Mouse (Mus musculus) forebrain, embryonic 14.5 days (tissue): ENCODE results near the gene Elp4. TPM values are rescaled to one million over a fixed set of nuclear protein-coding genes. Genes with fewer than 3 reads are reported as not detected.

ENCODE experiments used
- ATAC-seq: fragments of 200-750 bp; cut with Nextera tagmentation; 2 replicates; pipeline ENCODE4 v1.8.0; 2017; ENCODE audit warnings: mild to moderate bottlenecking, moderate library complexity
- DNase-seq: peaks from one replicate; pipeline ENCODE4 v3.0.0-alpha.2; 2015; ENCODE audit warnings: low spot score
- H3K27ac ChIP-seq: fragments of 300-500 bp; sonication (generic); 2 replicates; pipeline ENCODE4 v1.5.1; 2014; ENCODE audit warnings: low read depth, mild to moderate bottlenecking, control low read depth, low read length, moderate library complexity
- H3K27me3 ChIP-seq: fragments of 300-500 bp; sonication (generic); replicated peaks from 2 replicates; pipeline ENCODE4 v1.6.1; 2014; ENCODE audit warnings: low read length, control low read depth, mixed read lengths; ENCODE audit not compliant: control insufficient read depth, insufficient read depth
- H3K36me3 ChIP-seq: fragments of 300-500 bp; sonication (generic); 2 replicates; pipeline ENCODE4 v1.6.1; 2014; ENCODE audit warnings: low read length, control low read depth; ENCODE audit not compliant: control insufficient read depth, insufficient read depth
- H3K4me1 ChIP-seq: fragments of 300-500 bp; sonication (generic); 2 replicates; pipeline ENCODE4 v1.6.1; 2014; ENCODE audit warnings: antibody characterized with exemption, low read length, control low read depth; ENCODE audit not compliant: control insufficient read depth, insufficient read depth
- H3K4me2 ChIP-seq: fragments of 300-500 bp; sonication (generic); 2 replicates; pipeline ENCODE4 v1.6.1; 2014; ENCODE audit warnings: mild to moderate bottlenecking, control low read depth, low read length
- H3K4me3 ChIP-seq: fragments of 300-500 bp; sonication (generic); 2 replicates; pipeline ENCODE4 v1.5.1; 2014; ENCODE audit warnings: low read depth, low read length, control low read depth
- H3K9ac ChIP-seq: fragments of 300-500 bp; sonication (generic); 2 replicates; pipeline ENCODE4 v1.6.1; 2014; ENCODE audit warnings: mild to moderate bottlenecking, low read length, control low read depth, moderate library complexity
- H3K9me3 ChIP-seq: fragments of 300-500 bp; sonication (generic); replicated peaks from 2 replicates; pipeline ENCODE4 v1.6.1; 2016; ENCODE audit warnings: low read length, control low read depth, mixed read lengths; ENCODE audit not compliant: control insufficient read depth
- WGBS: fragments of 180-500 bp; shearing (Covaris S2); extraction: QIAGEN DNeasy Blood & Tissue Kit; methylation state at CpG from one replicate; pipeline ENCODE4 v1.1.7; 2014; 5-methylcytosine and 5-hydroxymethylcytosine counted together
- polyA plus RNA-seq: library from polyadenylated mRNA; unstranded; fragments of >200 nt; fragmentation: Nextera tagmentation; extraction: Ambion mirVana; gene quantifications from 2 replicates; pipeline ENCODE4 v1.2.1, GENCODE M21; 2014

Gene Elp4
- polyA plus RNA-seq, 1 experiment from 2014 or later, result 45.5 TPM

- Histone ChIP-seq H3K9me3 (no peaks in the 10 kb centered on the region), H3K36me3 (peaks cover 13% of the 10 kb centered on the region; the same call in 1 of the 2 replicates), H3K4me2 (peak overlapping the region; percentile 66), H3K9ac (peak overlapping the region; percentile 96), H3K4me1 (peaks cover 28% of the 10 kb centered on the region), H3K4me3 (peak overlapping the region; percentile 67), H3K27me3 (peaks cover 24% of the 10 kb centered on the region), H3K27ac (peak overlapping the region; percentile 93)
- DNase-seq (peak; percentile 83), ATAC-seq (peak; percentile 74)
- WGBS, result 2% methylated on average over 20 of the region's 24 CpGs
Measured at GRCm38 (mm10) chr2:105680146-105680998, 224.0 kb downstream of the Elp4 start.

- DNase-seq (no peak), ATAC-seq (no peak)
- Histone ChIP-seq H3K9ac (peak overlapping the region; percentile 96), H3K27me3 (peaks cover 17% of the 10 kb centered on the region), H3K9me3 (no peaks in the 10 kb centered on the region), H3K4me2 (peak overlapping the region; percentile 66), H3K27ac (peak overlapping the region; percentile 93), H3K4me3 (peak overlapping the region; percentile 67), H3K36me3 (peaks cover 6% of the 10 kb centered on the region; the same call in 1 of the 2 replicates), H3K4me1 (peaks cover 28% of the 10 kb centered on the region)
- 12% methylated on average over 2 of the region's 2 CpGs for WGBS
Measured at GRCm38 (mm10) chr2:105679331-105679730, 225.0 kb downstream of the Elp4 start.

GRCm38 (mm10) chr2:105678880-105679321 is 225.5 kb downstream of the Elp4 start:
- no peak for DNase-seq
- H3K4me1 ChIP-seq, result peaks cover 29% of the 10 kb centered on the region

GRCm38 (mm10) chr2:105678306-105678705 is 226.1 kb downstream of the Elp4 start:
- peaks cover 33% of the 10 kb centered on the region for H3K4me1 ChIP-seq

More at GRCm38 (mm10) chr2:105678880-105679321, 225.5 kb downstream of the Elp4 start:
- H3K9me3 ChIP-seq, result no peaks in the 10 kb centered on the region
- H3K4me2 ChIP-seq, result peak overlapping the region; percentile 66
- no peak for ATAC-seq
- H3K36me3 ChIP-seq, result peaks cover 2% of the 10 kb centered on the region; the same call in 1 of the 2 replicates
- peak overlapping the region; percentile 67 for H3K4me3 ChIP-seq
- peaks cover 17% of the 10 kb centered on the region for H3K27me3 ChIP-seq
- H3K9ac ChIP-seq, result peak overlapping the region; percentile 96
- WGBS, result 3% methylated on average over 7 of the region's 7 CpGs
- H3K27ac ChIP-seq, result peak overlapping the region; percentile 93

GRCm38 (mm10) chr2:105677434-105678105 is 226.8 kb downstream of the Elp4 start:
- H3K36me3 ChIP-seq, result no peaks in the 10 kb centered on the region
- no peaks in the 10 kb centered on the region for H3K9me3 ChIP-seq
- H3K27me3 ChIP-seq, result peaks cover 20% of the 10 kb centered on the region
- WGBS, result under 1% methylated on average over 11 of the region's 11 CpGs
- peak overlapping the region; percentile 96 for H3K9ac ChIP-seq
- H3K4me1 ChIP-seq, result peaks cover 33% of the 10 kb centered on the region
- peak overlapping the region; percentile 66 for H3K4me2 ChIP-seq
- ATAC-seq, result no peak
- peak; percentile 32 for DNase-seq
- H3K4me3 ChIP-seq, result peak overlapping the region; percentile 67
- peak overlapping the region; percentile 93 for H3K27ac ChIP-seq

More at GRCm38 (mm10) chr2:105678306-105678705, 226.1 kb downstream of the Elp4 start:
- H3K27ac ChIP-seq, result peak overlapping the region; percentile 93; the same call in 1 of the 2 replicates
- DNase-seq (no peak), ATAC-seq (no peak)
- peak overlapping the region; percentile 66 for H3K4me2 ChIP-seq
- H3K27me3 ChIP-seq, result peaks cover 20% of the 10 kb centered on the region
- peak overlapping the region; percentile 96 for H3K9ac ChIP-seq
- no peaks in the 10 kb centered on the region for H3K9me3 ChIP-seq
- no peaks in the 10 kb centered on the region for H3K36me3 ChIP-seq
- H3K4me3 ChIP-seq, result peak overlapping the region; percentile 67
- 3% methylated on average over 4 of the region's 4 CpGs for WGBS

- Histone ChIP-seq H3K27me3 (peaks cover 26% of the 10 kb centered on the region), H3K4me2 (peak overlapping the region; percentile 66), H3K9ac (peak overlapping the region; percentile 96), H3K4me3 (peak overlapping the region; percentile 67), H3K4me1 (peaks cover 30% of the 10 kb centered on the region), H3K9me3 (no peaks in the 10 kb centered on the region), H3K27ac (peak overlapping the region; percentile 93), H3K36me3 (no peaks in the 10 kb centered on the region)
- ATAC-seq (no peak), DNase-seq (peak; percentile 37)
- WGBS, result under 1% methylated on average over 11 of the region's 11 CpGs
Measured at GRCm38 (mm10) chr2:105676909-105677433, 227.4 kb downstream of the Elp4 start.

GRCm38 (mm10) chr2:105676080-105676908 is 228.1 kb downstream of the Elp4 start:
- peak overlapping the region; percentile 96 for H3K9ac ChIP-seq
- peaks cover 29% of the 10 kb centered on the region for H3K27me3 ChIP-seq
- peak; percentile 57 for DNase-seq
- WGBS, result under 1% methylated on average over 76 of the region's 77 CpGs
- peak overlapping the region; percentile 67 for H3K4me3 ChIP-seq
- H3K9me3 ChIP-seq, result no peaks in the 10 kb centered on the region
- peak overlapping the region; percentile 93 for H3K27ac ChIP-seq
- peaks cover 25% of the 10 kb centered on the region for H3K4me1 ChIP-seq
- H3K4me2 ChIP-seq, result peak overlapping the region; percentile 66
- no peaks in the 10 kb centered on the region for H3K36me3 ChIP-seq
- no peak for ATAC-seq

- ATAC-seq (no peak), DNase-seq (no peak)
- WGBS, result under 1% methylated on average over 11 of the region's 11 CpGs
- Histone ChIP-seq H3K4me2 (peak overlapping the region; percentile 66), H3K36me3 (no peaks in the 10 kb centered on the region), H3K9me3 (no peaks in the 10 kb centered on the region), H3K27me3 (peaks cover 28% of the 10 kb centered on the region), H3K4me3 (peak overlapping the region; percentile 67), H3K27ac (peak overlapping the region; percentile 93), H3K4me1 (peaks cover 21% of the 10 kb centered on the region), H3K9ac (peak overlapping the region; percentile 96)
Measured at GRCm38 (mm10) chr2:105675730-105676079, 228.7 kb downstream of the Elp4 start.
